Mouse (Mus musculus) lung, adult 2 months (tissue): ENCODE measurements around the gene Elane. TPM values are rescaled to one million over a fixed set of nuclear protein-coding genes. Genes with fewer than 3 reads are reported as not detected.
"Not testable (repeated sequence)": the region's sequence is repeated elsewhere in the genome, so short reads cannot be mapped to it uniquely, and the experiment has no call there.

Experiments
- DNase-seq: peaks from one replicate; pipeline ENCODE4 v3.0.0; 2022
- H3K4me1 ChIP-seq: fragments of 200-500 bp; 2 replicates; pipeline ENCODE4 v1.6.1; 2011; ENCODE audit warnings: low read length; ENCODE audit not compliant: control insufficient read depth, insufficient read depth
- H3K4me3 ChIP-seq: fragments of 200-500 bp; replicated peaks from 2 replicates; pipeline ENCODE3; 2011; ENCODE audit warnings: low read depth, mild to moderate bottlenecking, control low read depth, low read length; ENCODE audit errors: extremely low read depth
- CTCF ChIP-seq: fragments of 200-500 bp; IDR thresholded peaks from 2 replicates; pipeline ENCODE4 v1.5.1; 2011; ENCODE audit warnings: mild to moderate bottlenecking, low read length, control low read depth; ENCODE audit not compliant: insufficient read depth
- POLR2A ChIP-seq: fragments of 200-500 bp; IDR thresholded peaks from 2 replicates; pipeline ENCODE4 v1.6.1; 2011; ENCODE audit warnings: low read depth, mild to moderate bottlenecking, control low read depth, low read length, borderline replicate concordance; ENCODE audit errors: extremely low read depth
- WGBS: fragments of 180-500 bp; shearing (Covaris S2); methylation state at CpG from one replicate; pipeline ENCODE4 v1.1.7; 2018; 5-methylcytosine and 5-hydroxymethylcytosine counted together
- polyA plus RNA-seq: library from polyadenylated mRNA; depleted of rRNA; stranded (reverse); fragments of >200 nt; gene quantifications from 2 replicates; pipeline ENCODE4 v1.2.3, GENCODE M21; 2012

Gene Elane
- polyA plus RNA-seq, 1 experiment: 0.85 TPM

DNA sequence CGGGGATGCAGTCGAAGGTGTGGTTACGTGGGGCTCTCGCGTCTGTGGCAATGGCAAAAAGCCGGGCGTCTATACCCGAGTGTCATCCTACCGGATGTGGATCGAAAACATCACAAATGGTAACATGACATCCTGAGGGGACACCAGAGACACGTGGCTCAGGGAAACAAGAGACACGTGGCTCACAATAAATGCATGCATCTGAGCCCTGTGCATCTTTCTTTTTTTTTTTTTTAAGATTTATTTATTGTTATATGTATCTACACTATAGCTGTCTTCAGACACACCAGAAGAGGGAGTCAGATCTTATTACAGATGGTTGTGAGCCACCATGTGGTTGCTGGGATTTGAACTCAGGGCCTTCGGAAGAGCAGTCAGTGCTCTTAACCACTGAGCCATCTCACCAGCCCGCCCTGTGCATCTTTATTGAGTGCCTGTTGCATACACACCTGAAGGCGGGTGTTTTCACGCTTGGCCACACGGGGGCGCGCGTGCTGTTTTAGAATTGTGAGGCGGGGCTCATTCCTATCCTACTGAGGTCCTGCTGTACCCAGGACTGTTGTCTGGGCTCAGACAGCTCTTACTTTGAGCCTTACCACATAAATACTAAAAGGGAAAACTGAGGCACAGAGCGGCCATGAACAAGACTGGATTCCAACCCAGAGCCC, 6.5 kb downstream of the Elane start:
- H3K4me3 ChIP-seq, H3K4me1 ChIP-seq: not testable (repeated sequence)
- 36% methylated on average over 22 of the region's 22 CpGs for WGBS
- peak; percentile 65 for TF ChIP-seq CTCF
- peak; percentile 79 for DNase-seq

DNA sequence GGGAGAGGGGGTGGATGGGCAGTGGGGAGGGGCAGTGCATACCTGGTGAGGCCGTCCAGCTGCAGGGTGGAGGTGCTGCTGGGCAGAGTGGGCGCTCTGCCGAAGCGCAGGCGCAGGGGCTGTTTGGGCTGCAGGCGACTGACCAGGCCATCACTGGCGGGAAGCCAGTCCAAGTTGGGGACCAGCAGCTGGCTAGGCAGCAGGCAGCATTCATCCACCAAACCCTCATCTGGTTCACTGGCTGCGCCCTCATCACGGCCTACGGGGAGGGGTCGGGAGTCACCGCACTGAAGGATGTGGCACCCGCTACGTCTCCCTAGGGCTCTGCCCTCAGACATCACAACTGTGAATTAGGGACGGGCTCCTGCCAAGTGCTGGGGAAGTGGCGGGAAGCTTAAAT, 10.3 kb downstream of the Elane start:
- 81% methylated on average over 16 of the region's 16 CpGs for WGBS

DNA sequence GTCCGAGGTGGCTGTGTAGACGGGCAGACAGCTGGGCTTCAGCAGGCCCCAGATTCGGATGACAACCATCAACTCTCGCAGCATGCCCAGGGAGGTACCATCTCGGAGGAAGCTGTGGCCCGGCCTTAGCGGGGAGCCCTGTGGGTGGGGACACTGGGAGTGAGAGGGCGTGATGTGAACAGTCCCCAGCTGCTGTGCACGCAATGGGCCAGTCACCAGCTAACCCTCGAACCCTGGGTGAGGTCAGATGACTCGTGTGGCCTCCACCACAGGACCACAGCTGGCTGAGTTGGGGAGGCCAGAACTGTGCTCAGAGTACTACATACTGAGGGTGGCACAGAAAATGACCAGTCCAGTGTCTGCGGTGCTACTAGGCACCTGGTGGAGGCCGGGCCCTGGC, 10.8 kb downstream of the Elane start:
- no peaks in the 10 kb centered on the region for H3K4me1 ChIP-seq
- 63% methylated on average over 13 of the region's 13 CpGs for WGBS
- H3K4me3 ChIP-seq: no peak overlapping the region
- no peak for TF ChIP-seq CTCF
- no peak for TF ChIP-seq POLR2A
- peak; percentile 26 for DNase-seq

More for the DNA sequence above, 10.3 kb downstream of the Elane start:
- Histone ChIP-seq H3K4me1 (no peaks in the 10 kb centered on the region), H3K4me3 (no peak overlapping the region)
- no peak for DNase-seq
- TF ChIP-seq POLR2A (no peak), CTCF (no peak)

DNA sequence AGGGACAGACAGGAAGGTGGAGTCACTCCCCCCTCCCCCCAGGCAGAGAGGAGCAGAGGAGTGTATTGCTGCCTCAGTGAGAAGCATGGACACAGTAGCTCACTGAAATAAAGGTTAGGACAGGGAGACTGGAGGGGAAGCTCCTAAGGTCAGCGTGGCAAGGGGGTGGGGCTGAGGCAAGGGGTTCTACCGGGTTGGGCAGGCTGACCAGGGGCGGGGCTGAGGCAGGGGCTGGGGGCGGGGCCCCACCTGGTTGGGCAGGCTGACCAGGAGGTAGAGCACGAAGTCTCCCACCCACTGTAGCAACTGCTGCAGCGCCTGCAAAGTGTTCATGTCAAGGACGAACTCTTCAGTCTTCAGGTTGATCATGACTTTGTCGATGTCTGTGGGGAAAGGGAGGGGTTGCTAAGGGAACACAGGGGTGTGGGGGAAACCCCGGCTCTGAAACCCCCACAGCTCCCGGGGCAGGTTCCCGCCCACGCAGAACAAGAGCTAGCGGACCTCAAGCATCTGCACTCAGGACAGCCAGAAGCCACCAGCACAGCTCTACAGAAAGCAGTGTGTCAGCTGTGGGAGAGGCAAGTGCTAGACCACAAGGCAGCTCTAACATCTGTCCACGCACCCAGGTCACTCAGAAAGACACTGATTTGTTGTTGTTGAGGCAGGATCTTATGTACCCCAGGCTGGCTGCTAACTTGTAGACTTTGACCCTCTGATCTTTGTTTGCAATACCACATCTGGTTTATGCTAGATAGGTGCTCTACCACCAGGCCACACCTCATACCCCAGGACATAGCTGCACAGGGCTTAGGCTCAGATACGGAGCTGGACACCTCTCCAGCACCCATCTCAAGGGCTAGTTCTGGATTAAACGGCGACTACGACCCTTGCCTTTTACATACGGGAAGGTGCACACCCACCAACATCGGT, 11.5 kb downstream of the Elane start:
- TF ChIP-seq CTCF (no peak), POLR2A (no peak)
- WGBS: 65% methylated on average over 20 of the region's 20 CpGs
- no peak for DNase-seq
- no peaks in the 10 kb centered on the region for H3K4me1 ChIP-seq
- no peak overlapping the region for H3K4me3 ChIP-seq

DNA sequence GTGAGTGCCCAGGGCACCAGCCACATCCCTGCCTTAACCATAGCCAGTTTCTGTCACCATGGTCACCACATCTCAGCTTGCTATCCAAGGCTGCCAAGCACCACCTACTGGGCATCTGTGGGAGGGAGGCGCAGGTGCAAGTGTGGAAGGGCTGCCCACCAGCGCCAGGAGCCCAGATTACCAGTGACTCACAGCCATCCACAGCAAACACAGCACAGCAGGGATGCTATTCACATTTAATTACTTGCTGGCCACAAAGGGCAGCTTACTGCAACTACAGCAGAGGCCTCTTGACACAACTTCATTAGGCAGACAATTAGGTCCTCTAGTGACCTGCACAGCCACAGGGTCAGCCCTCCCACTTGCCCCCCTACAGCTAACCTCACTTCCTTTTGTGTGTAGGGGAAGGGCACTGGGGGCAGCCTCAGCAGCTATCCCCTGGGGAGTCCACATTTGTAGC, 14.9 kb downstream of the Elane start:
- 69% methylated on average over 2 of the region's 2 CpGs for WGBS
- no peak for DNase-seq
- TF ChIP-seq CTCF: no peak
- no peak for TF ChIP-seq POLR2A
- Histone ChIP-seq H3K4me1 (no peaks in the 10 kb centered on the region), H3K4me3 (no peak overlapping the region)

DNA sequence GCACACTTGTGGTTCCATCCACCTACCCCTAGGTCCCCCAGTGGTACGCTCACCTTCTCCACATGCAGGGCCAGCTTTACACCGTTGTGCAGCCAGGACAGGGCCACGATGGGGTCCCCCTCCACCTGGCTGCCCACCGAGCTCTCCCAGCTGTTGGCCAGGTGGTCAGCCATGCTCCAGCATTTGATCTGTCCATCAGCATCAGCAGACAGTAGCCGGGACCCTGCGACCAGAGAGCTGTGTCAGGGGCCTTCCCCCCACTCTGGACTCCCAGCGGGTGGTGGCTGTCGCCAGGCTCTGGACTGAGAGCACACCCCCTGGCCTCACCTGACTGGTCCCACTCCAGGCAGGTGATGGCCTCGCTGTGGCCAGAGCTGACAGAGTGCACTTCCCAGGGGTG, 20.7 kb downstream of the Elane start:
- no peak for DNase-seq
- no peak for TF ChIP-seq CTCF
- no peak for TF ChIP-seq POLR2A

DNA sequence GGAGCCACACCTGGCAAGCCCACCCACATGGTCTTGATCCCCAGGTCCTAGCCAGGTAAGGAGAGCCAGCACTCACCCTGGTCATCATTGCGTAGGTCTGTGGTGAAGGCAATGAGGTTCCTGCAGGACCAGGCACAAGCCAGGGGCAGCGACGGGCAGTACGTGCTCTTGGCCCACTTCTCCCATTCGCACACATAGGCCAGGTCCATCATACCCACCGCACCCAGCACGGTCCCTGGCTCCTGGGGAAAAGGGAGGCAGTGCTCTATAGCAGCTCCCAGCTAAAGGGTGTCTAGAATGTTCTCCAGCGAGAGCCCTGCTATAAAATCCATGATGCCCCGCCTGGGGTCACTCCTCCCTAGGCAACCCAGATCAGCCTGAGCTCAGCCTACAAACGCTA, 21.4 kb downstream of the Elane start:
- no peak for TF ChIP-seq POLR2A
- TF ChIP-seq CTCF: no peak
- no peak for DNase-seq
- H3K4me3 ChIP-seq: no peak overlapping the region
- H3K4me1 ChIP-seq: peaks cover 3% of the 10 kb centered on the region
- 93% methylated on average over 10 of the region's 10 CpGs for WGBS

More for the DNA sequence above, 20.7 kb downstream of the Elane start:
- Histone ChIP-seq H3K4me3 (no peak overlapping the region), H3K4me1 (peaks cover 3% of the 10 kb centered on the region)
- WGBS: 89% methylated on average over 9 of the region's 9 CpGs

DNA sequence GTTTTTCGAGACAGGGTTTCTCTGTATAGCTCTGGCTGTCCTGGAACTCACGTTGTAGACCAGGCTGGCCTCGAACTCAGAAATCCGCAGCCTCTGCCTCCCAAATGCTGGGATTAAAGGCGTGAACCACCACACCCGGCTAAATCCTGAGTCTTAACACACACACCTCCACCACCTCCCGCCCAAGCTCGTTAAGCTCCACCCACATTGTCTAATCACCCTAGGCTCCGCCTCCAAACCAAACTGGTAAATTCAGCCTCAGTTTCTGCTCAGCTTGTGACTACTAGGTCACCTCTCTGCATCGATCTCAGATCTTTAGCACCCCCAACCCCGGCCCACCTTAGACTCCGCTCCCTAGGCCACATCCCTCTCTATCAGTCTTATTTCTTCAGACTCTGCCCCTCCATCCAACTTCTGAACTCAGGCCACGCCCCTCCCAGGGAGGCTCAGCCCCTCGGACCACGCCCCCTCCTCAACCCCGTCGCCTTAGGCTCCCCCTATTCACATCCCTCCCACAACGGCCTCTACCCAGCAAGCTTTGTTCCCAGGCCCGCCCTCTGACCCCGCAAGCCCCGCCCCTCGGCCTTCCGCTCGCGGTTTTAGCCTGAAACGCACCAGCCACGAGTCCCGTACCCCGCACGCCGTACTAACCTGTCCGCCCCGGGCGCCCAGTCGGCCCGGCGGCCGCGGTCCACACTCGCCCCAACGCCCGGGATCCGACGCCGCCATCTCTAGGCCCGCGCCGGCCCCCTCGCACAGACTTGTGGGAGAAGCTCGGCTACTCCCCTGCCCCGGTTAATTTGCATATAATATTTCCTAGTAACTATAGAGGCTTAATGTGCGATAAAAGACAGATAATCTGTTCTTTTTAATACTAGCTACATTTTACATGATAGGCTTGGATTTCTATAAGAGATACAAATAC, 22.4 kb downstream of the Elane start, which contains the start of gene Med16:
Gene Med16, minus strand, starts transcription at position 757 of the 925 bp plus-strand sequence.
- DNase-seq: peak; percentile 99
- Histone ChIP-seq H3K4me1 (peaks cover 3% of the 10 kb centered on the region), H3K4me3 (peak within 1 kb of the TSS; percentile 91)
- 1% methylated on average over 52 of the region's 52 CpGs for WGBS
- TF ChIP-seq POLR2A (peak; percentile 38; the same call in 1 of the 2 replicates), CTCF (no peak)
